Mouse (Mus musculus): ENCODE results near the gene Rexo5.
A peak's percentile ranks its signal among the peaks of the same experiment; 100 is the strongest.

DNA sequence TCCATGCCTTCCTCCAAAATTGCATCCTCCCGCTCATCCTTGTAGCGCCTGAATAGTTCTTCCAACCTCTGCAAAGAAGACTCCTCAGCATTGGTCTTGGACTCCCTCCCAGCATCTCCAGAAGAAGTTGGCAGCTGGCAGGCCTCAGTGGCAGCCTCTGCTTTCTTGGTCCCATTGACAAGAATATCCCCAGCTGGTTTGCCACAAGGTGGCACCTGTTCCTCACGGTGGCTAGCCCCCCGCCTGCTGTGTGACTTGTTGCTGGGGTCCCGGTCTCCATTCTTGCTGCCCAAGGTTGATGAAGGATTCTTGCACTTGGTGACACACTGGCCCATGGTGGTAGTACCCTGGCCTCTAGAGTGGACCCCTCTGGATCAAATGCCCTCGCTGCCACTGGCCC lies 65.7 kb downstream of the Rexo5 start:
- TF ChIP-seq CTCF (IDR thresholded peaks at IDR 0.05; ENCODE audit: low read depth, low read length): peak; percentile 51
- TF ChIP-seq EP300 (IDR thresholded peaks at IDR 0.05; ENCODE audit: insufficient read depth, low read depth, low read length): no peak
- no peak for TF ChIP-seq POLR2A (IDR thresholded peaks at IDR 0.05; ENCODE audit: insufficient read depth, low read length)

Data from ES-Bruce4 (cell line).